Mouse (Mus musculus): ENCODE data around the gene Osbp. TPM values are rescaled to one million over a fixed set of nuclear protein-coding genes. Genes with fewer than 3 reads are reported as not detected.

Gene Osbp
- polyA plus RNA-seq, 1 experiment from 2014 or later, result 104 TPM

- ChIA-PET POLR2A (interaction anchor here (0.5 to 0.7 kb wide), 2 partner anchors 21 to 667 kb away, joined by 6 to 8 read pairs; no protein-coding TSS in a partner anchor), CTCF (interaction anchor here (1.0 to 3.4 kb wide), 4 partner anchors 11 to 46 kb away, joined by 3 to 13 read pairs (median 4); no protein-coding TSS in a partner anchor)
- H3K27me3 ChIP-seq, result no peaks in the 10 kb centered on the region
- ATAC-seq (peak; percentile 52), DNase-seq (ENCODE audit: low read depth, low spot score) (no peak)
- no peak for TF ChIP-seq CTCF (IDR thresholded peaks at IDR 0.05)
- in situ Hi-C loops (cut with MboI; ENCODE audit: low pct_unique_long_range_greater_than_20kb), result loop anchor here (5.0 to 10.0 kb wide), 4 partner anchors 193 to 784 kb away; partner anchors contain the start of genes Lpxn, Ms4a6d, Stx3 and Zfp91
Measured at GRCm38 (mm10) chr19:12010281-12010771, 44.6 kb downstream of the Osbp start.

DNA sequence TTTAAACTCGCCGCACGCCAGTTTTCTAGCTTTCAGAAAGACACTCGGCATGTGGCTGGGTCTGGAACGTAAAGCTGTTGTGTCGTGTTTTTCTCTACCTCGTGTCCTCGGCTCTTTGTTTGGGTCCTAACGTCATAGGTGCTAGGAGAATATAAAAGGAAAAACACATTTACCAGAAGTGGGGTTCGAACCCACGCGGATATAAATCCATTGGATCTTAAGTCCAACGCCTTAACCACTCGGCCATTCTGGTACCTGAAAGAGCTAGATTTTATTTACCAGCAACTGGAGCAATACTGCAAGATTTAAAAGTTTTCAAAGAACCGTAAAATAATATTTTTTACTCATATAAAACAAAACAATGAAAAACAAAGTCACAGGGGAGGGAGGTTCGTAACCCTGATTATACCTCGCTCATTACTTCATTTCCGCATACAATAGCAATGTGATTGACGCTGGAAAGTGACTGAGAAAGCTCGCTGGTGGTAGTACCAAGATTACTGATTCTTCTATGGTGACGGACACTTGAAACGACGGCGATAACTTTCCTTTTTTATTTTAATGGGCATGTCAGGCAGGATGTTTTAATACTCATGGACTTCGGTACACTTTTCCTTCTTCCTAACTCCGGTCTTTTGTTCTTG is 45.3 kb downstream of the Osbp start:
- ChIA-PET POLR2A (interaction anchor here (0.8 kb wide), 1 partner anchor 197 kb away, joined by 3 read pairs; no protein-coding TSS in a partner anchor), CTCF (interaction anchor here (0.9 to 1.2 kb wide), 4 partner anchors 10 to 44 kb away, joined by 3 read pairs; no protein-coding TSS in a partner anchor)
- in situ Hi-C loops (cut with MboI; ENCODE audit: low pct_unique_long_range_greater_than_20kb), result loop anchor here (5.0 to 10.0 kb wide), 4 partner anchors 194 to 784 kb away; partner anchors contain the start of genes Lpxn, Ms4a6d, Stx3 and Zfp91
- H3K27me3 ChIP-seq, result no peaks in the 10 kb centered on the region
- ATAC-seq, result peak; percentile 0
- no peak for TF ChIP-seq CTCF (IDR thresholded peaks at IDR 0.05)
- DNase-seq (ENCODE audit: low read depth, low spot score), result no peak

DNA sequence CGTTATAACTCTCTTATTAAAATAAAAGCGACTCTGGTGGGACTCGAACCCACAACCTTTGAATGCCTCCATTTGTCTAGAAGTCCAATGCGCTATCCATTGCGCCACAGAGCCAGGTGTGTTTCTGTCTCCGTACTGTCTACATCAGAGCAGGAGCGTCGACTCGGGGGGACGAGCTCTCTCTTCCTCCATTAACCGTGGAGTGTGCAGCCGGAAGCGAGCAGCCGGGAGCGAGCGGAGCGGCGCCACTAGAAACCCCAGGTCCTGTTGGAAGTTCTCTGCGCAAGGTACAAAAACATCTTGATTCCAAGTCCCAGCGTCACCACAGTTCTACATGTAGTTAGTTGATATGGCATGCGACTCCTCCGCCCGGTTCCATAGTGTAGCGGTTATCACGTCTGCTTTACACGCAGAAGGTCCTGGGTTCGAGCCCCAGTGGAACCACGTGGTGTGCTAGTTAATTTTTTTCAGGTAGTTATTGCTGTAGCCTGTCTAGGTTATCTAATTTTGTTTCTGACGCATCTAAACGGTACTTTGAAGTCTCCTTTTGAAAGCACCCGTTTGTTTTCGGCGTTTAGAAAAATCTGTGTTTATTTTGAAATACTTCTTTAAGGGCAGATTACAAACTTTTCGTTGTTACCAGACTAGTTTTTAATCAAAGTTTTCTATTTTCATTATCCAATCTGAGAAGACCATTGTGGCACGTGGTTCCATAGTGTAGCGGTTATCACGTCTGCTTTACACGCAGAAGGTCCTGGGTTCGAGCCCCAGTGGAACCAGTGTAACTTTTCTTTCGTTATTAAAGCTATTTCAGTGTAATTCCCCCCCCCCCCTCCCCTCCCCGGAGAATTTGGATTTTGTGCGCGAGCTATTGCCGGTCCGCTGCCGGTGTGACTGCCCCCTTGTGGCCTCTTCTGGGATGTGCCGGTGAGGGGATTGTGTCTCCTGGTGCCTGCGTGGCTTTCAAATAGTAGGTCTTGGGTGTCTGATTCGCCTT is 46.1 kb downstream of the Osbp start:
- ChIA-PET CTCF (interaction anchor here (0.9 to 1.2 kb wide), 6 partner anchors 9 to 234 kb away, joined by 3 to 4 read pairs (median 3); no protein-coding TSS in a partner anchor), POLR2A (interaction anchor here (0.8 kb wide), 1 partner anchor 198 kb away, joined by 3 read pairs; no protein-coding TSS in a partner anchor)
- peak; percentile 83 for TF ChIP-seq CTCF (IDR thresholded peaks at IDR 0.05)
- in situ Hi-C loops (cut with MboI; ENCODE audit: low pct_unique_long_range_greater_than_20kb), result loop anchor here (5.0 to 10.0 kb wide), 4 partner anchors 195 to 783 kb away; partner anchors contain the start of genes Lpxn, Ms4a6d, Stx3 and Zfp91
- H3K27me3 ChIP-seq, result no peaks in the 10 kb centered on the region
- ATAC-seq (peak; percentile 50), DNase-seq (ENCODE audit: low read depth, low spot score) (no peak)

DNA sequence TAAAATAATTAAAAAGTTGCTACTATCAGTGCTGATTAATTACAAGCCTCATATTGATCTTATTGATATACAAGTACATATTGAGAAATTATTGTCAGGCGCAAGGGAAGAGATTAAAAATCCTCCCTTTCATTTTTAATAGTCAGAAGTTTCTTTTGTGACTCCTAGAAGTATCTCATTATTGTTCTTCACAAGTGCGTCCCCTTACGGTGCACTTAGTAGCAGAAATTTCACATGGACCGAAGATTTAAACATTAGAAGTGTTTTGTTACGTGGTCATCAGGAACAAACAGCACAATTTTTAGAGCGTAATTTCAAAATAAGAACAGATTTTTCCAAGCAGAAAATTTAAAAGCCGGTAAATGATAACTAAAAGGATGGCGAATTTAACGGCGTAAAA is 46.9 kb downstream of the Osbp start:
- ChIA-PET POLR2A (no interaction called here), CTCF (interaction anchor here (0.9 kb wide), 1 partner anchor 10 kb away, joined by 4 read pairs; no protein-coding TSS in a partner anchor)
- no peak for ATAC-seq
- no peak for TF ChIP-seq CTCF (IDR thresholded peaks at IDR 0.05)
- no peak for DNase-seq (ENCODE audit: low read depth, low spot score)
- no peaks in the 10 kb centered on the region for H3K27me3 ChIP-seq
- in situ Hi-C loops (cut with MboI; ENCODE audit: low pct_unique_long_range_greater_than_20kb), result loop anchor here (5.0 to 10.0 kb wide), 4 partner anchors 195 to 782 kb away; partner anchors contain the start of genes Lpxn, Ms4a6d, Stx3 and Zfp91

GRCm38 (mm10) chr19:12013228-12013627 is 47.5 kb downstream of the Osbp start:
- ATAC-seq (no peak), DNase-seq (ENCODE audit: low read depth, low spot score) (no peak)
- ChIA-PET CTCF (no interaction called here), POLR2A (no interaction called here)
- no peaks in the 10 kb centered on the region for H3K27me3 ChIP-seq
- in situ Hi-C loops (cut with MboI; ENCODE audit: low pct_unique_long_range_greater_than_20kb), result loop anchor here (5.0 to 10.0 kb wide), 4 partner anchors 196 to 782 kb away; partner anchors contain the start of genes Lpxn, Ms4a6d, Stx3 and Zfp91
- no peak for TF ChIP-seq CTCF (IDR thresholded peaks at IDR 0.05)

GRCm38 (mm10) chr19:12015708-12016107 is 50.0 kb downstream of the Osbp start:
- no peaks in the 10 kb centered on the region for H3K27me3 ChIP-seq
- ChIA-PET CTCF (no interaction called here), POLR2A (no interaction called here)
- DNase-seq (ENCODE audit: low read depth, low spot score) (no peak), ATAC-seq (no peak)
- peak; percentile 63 for TF ChIP-seq CTCF (IDR thresholded peaks at IDR 0.05)
- in situ Hi-C loops (cut with MboI; ENCODE audit: low pct_unique_long_range_greater_than_20kb), result loop anchor here (10.0 kb wide), 2 partner anchors 411 to 779 kb away; partner anchors contain the start of genes Lpxn, Ms4a6d and Zfp91

DNA sequence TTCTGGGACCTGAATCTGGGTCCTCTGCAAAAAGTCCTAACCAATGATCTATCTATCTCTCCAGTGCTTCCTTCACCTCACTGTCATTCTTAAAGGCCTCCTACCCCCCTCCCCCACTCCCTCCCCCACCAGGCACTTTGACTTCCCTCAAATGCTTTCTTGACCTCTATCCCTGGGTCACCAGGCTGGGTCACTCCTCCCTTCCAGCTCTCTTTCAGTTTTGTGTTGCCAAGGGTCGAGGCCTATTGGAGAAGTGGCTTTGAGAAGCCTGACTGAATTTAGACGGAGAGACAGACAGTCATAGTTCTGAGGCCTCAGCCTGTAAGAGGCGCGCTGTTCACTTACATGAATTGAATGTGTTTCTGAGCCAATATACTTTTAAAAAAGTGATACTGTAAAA is 50.5 kb downstream of the Osbp start:
- H3K27me3 ChIP-seq, result no peaks in the 10 kb centered on the region
- CTCF ChIA-PET, result no interaction called here
- DNase-seq (ENCODE audit: low read depth, low spot score) (no peak), ATAC-seq (no peak)
- in situ Hi-C loops (cut with MboI; ENCODE audit: low pct_unique_long_range_greater_than_20kb), result loop anchor here (10.0 kb wide), 2 partner anchors 411 to 779 kb away; partner anchors contain the start of genes Lpxn, Ms4a6d and Zfp91
- POLR2A ChIA-PET, result no interaction called here
- no peak for TF ChIP-seq CTCF (IDR thresholded peaks at IDR 0.05)

DNA sequence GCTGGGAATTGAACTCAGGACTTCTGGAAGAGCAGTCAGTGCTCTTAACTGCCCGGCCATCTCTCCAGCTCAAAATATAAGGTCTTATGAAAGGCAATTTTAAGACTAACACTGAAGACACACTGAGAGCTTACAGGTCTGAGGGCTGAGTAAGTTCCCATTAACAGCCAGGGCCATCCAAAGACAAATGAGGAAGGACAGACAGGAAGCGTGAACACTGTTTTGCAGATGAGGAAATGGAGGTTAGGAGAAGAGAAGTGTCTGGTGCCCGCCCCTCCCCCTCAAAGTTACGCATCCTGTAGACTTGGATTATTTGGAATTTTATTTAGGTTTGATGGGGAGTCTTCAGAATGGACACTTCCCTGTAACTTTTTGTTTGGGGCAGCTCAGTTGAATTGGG is 58.4 kb downstream of the Osbp start:
- no peaks in the 10 kb centered on the region for H3K27me3 ChIP-seq
- CTCF ChIA-PET, result interaction anchor here (1.3 kb wide), 1 partner anchor 17 kb away, joined by 3 read pairs; no protein-coding TSS in a partner anchor
- no peak for TF ChIP-seq CTCF (IDR thresholded peaks at IDR 0.05)
- POLR2A ChIA-PET, result no interaction called here
- no peak for DNase-seq (ENCODE audit: low read depth, low spot score)
- ATAC-seq, result no peak
- in situ Hi-C loops (cut with MboI; ENCODE audit: low pct_unique_long_range_greater_than_20kb), result no loop called here

- POLR2A ChIA-PET, result no interaction called here
- in situ Hi-C loops (cut with MboI; ENCODE audit: low pct_unique_long_range_greater_than_20kb), result no loop called here
- ATAC-seq (no peak), DNase-seq (ENCODE audit: low read depth, low spot score) (no peak)
- H3K27me3 ChIP-seq, result no peaks in the 10 kb centered on the region
- no peak for TF ChIP-seq CTCF (IDR thresholded peaks at IDR 0.05)
- CTCF ChIA-PET, result no interaction called here
Measured at GRCm38 (mm10) chr19:12025333-12025732, 59.6 kb downstream of the Osbp start.

DNA sequence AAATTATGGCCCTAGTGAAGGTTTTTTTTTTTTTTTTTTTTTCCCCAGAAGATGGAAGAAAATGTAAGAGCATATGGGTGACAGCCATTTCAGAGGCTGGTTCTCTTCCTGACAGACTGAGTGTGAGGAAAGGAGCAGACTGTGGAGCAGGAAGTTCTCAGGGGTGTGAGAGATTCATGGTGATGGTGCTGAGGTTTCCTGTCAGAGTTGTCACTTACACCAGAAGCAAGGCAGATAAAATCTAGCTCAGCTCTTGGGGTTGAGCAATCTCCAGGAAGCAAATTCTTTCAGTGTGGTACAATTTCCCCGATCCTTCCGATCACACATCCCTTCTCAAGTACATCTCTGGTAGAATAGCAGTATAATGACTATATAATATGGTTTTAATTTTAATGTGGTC is 60.9 kb downstream of the Osbp start:
- ATAC-seq, result no peak
- DNase-seq (ENCODE audit: low read depth, low spot score), result no peak
- no peaks in the 10 kb centered on the region for H3K27me3 ChIP-seq
- ChIA-PET CTCF (no interaction called here), POLR2A (interaction anchor here (0.7 kb wide), 2 partner anchors 28 to 1276 kb away, joined by 3 to 5 read pairs; no protein-coding TSS in a partner anchor)
- no peak for TF ChIP-seq CTCF (IDR thresholded peaks at IDR 0.05)
- in situ Hi-C loops (cut with MboI; ENCODE audit: low pct_unique_long_range_greater_than_20kb), result no loop called here
